In genomic region chr19:5040862-5041523, GRCm38 (mm10) we compare ENCODE assay signal across 8 mouse cellular contexts. TPM values are rescaled to one million over a fixed set of nuclear protein-coding genes. Genes with fewer than 3 reads are reported as not detected.
A peak's percentile ranks its signal among the peaks of the same experiment; 100 is the strongest.
DNase-seq lines count a peak whose midpoint lies in the region; ATAC-seq and TF ChIP-seq lines count a peak whose summit lies in the region.

Brms1 (plus strand) TSS chr19:5041354.

- ATAC-seq in embryonic facial prominence, embryonic 13.5 days (ENCODE audit: insufficient number of reproducible peaks, insufficient read depth, low FRiP score, low TSS enrichment, low read depth), result 0 out of 2 replicates have a peak, but pooled peaks have one; percentile 23
- peak; percentile 68 for ATAC-seq in limb, embryonic 12.5 days (ENCODE audit: insufficient number of reproducible peaks, insufficient read depth, low FRiP score, low TSS enrichment, low read depth)
- ATAC-seq in midbrain, embryonic 14.5 days (ENCODE audit: low FRiP score, low TSS enrichment), result peak; percentile 76

- peak; percentile 84 for TF ChIP-seq POLR2A in heart, adult 2 months (IDR thresholded peaks at IDR 0.05; ENCODE audit: insufficient read depth, low read depth, low read length)

- WGBS in embryonic facial prominence, embryonic 13.5 days, result 8% methylated on average over 40 of the region's 40 CpGs
- WGBS in heart, adult 2 months, result 3% methylated on average over 40 of the region's 40 CpGs
- 9% methylated on average over 40 of the region's 40 CpGs for WGBS in limb, embryonic 12.5 days
- WGBS in midbrain, embryonic 14.5 days, result 7% methylated on average over 40 of the region's 40 CpGs

- no peaks in the 10 kb centered on the region for H3K79me2 ChIP-seq in heart, adult 2 months (replicated peaks; ENCODE audit: control insufficient read depth, insufficient read depth, low read length)

- TF ChIP-seq CTCF in heart, adult 2 months (IDR thresholded peaks at IDR 0.05), result peak; percentile 12; the same call in 1 of the 2 replicates

- H3K4me2 ChIP-seq in embryonic facial prominence, embryonic 13.5 days, result peak within 1 kb of the TSS; percentile 98
- peak within 1 kb of the TSS; percentile 98 for H3K4me2 ChIP-seq in limb, embryonic 12.5 days
- H3K4me2 ChIP-seq in midbrain, embryonic 14.5 days (ENCODE audit: low read length), result peak within 1 kb of the TSS; percentile 86

- peak within 1 kb of the TSS; percentile 62 for H3K27ac ChIP-seq in embryonic facial prominence, embryonic 13.5 days
- H3K27ac ChIP-seq in heart, adult 2 months, result peak within 1 kb of the TSS; percentile 76
- H3K27ac ChIP-seq in limb, embryonic 12.5 days, result no peak within 1 kb of the TSS
- peak within 1 kb of the TSS; percentile 70 for H3K27ac ChIP-seq in midbrain, embryonic 14.5 days (replicated peaks; ENCODE audit: low read depth, low read length)

- H3K9ac ChIP-seq in embryonic facial prominence, embryonic 13.5 days, result peak within 1 kb of the TSS; percentile 90
- peak within 1 kb of the TSS; percentile 73 for H3K9ac ChIP-seq in heart, adult 2 months (ENCODE audit: low read depth, low read length)
- peak within 1 kb of the TSS; percentile 78 for H3K9ac ChIP-seq in limb, embryonic 12.5 days (replicated peaks)
- peak within 1 kb of the TSS; percentile 94 for H3K9ac ChIP-seq in midbrain, embryonic 14.5 days (replicated peaks; ENCODE audit: low read length)

- peaks cover 24% of the 10 kb centered on the region for H3K36me3 ChIP-seq in embryonic facial prominence, embryonic 13.5 days
- no peaks in the 10 kb centered on the region for H3K36me3 ChIP-seq in heart, adult 2 months (ENCODE audit: control insufficient read depth, insufficient read depth, low read length)
- H3K36me3 ChIP-seq in limb, embryonic 12.5 days, result peaks cover 22% of the 10 kb centered on the region; the same call in 1 of the 2 replicates
- peaks cover 13% of the 10 kb centered on the region for H3K36me3 ChIP-seq in midbrain, embryonic 14.5 days (ENCODE audit: control insufficient read depth, insufficient read depth, low read length)

- intact Hi-C loops in heart, adult 2 months (cut with DNase I), result no loop called here

- no peaks in the 10 kb centered on the region for H3K9me3 ChIP-seq in embryonic facial prominence, embryonic 13.5 days
- H3K9me3 ChIP-seq in limb, embryonic 12.5 days, result no peaks in the 10 kb centered on the region
- no peaks in the 10 kb centered on the region for H3K9me3 ChIP-seq in midbrain, embryonic 14.5 days (ENCODE audit: control insufficient read depth, low read length)

- H3K27me3 ChIP-seq in embryonic facial prominence, embryonic 13.5 days, result no peaks in the 10 kb centered on the region
- H3K27me3 ChIP-seq in heart, adult 2 months (ENCODE audit: control insufficient read depth, insufficient read depth, low read length), result no peaks in the 10 kb centered on the region
- no peaks in the 10 kb centered on the region for H3K27me3 ChIP-seq in limb, embryonic 12.5 days
- no peaks in the 10 kb centered on the region for H3K27me3 ChIP-seq in midbrain, embryonic 14.5 days (ENCODE audit: control insufficient read depth, insufficient read depth, low read length)

- H3K4me3 ChIP-seq in embryonic facial prominence, embryonic 13.5 days, result peak within 1 kb of the TSS; percentile 92
- peak within 1 kb of the TSS; percentile 65 for H3K4me3 ChIP-seq in heart, adult 2 months
- peak within 1 kb of the TSS; percentile 85 for H3K4me3 ChIP-seq in limb, embryonic 12.5 days (replicated peaks)
- peak within 1 kb of the TSS; percentile 89 for H3K4me3 ChIP-seq in midbrain, embryonic 14.5 days (replicated peaks; ENCODE audit: low read depth, low read length)

- peaks cover 34% of the 10 kb centered on the region for H3K4me1 ChIP-seq in embryonic facial prominence, embryonic 13.5 days
- peaks cover 12% of the 10 kb centered on the region for H3K4me1 ChIP-seq in heart, adult 2 months (ENCODE audit: control insufficient read depth, insufficient read depth, low read length)
- H3K4me1 ChIP-seq in limb, embryonic 12.5 days (replicated peaks), result peaks cover 35% of the 10 kb centered on the region
- peaks cover 25% of the 10 kb centered on the region for H3K4me1 ChIP-seq in midbrain, embryonic 14.5 days (ENCODE audit: control insufficient read depth, insufficient read depth, low read length)

- DNase-seq in 3T3-L1 (ENCODE audit: low read depth, low spot score), result peak; percentile 99
- peak; percentile 73 to 86 for DNase-seq in adrenal gland, postnatal 4 days (ENCODE audit: low spot score in 2 of 2)
- peak; percentile 91 to 93 for DNase-seq in heart, adult 2 months
- peak; percentile 90 to 91 for DNase-seq in kidney, adult 8-10 months
- DNase-seq in midbrain, embryonic 14.5 days, result peak; percentile 99
- peak; percentile 81 for DNase-seq in spleen, adult 12 weeks (ENCODE audit: low spot score)

- peak; percentile 82 for TF ChIP-seq EP300 in heart, adult 2 months (IDR thresholded peaks at IDR 0.05; ENCODE audit: insufficient read depth, low read depth, low read length)

RNA-seq across cellular contexts. Expression of gene Brms1, which starts in this region (rescaled TPM):
- total RNA-seq in adrenal gland, postnatal 4 days (2021), result 10 to 100 TPM; 29.6 to 35.1 TPM
- 40.6 and 42.9 TPM in 2 replicates for polyA plus RNA-seq in embryonic facial prominence, embryonic 13.5 days (2015; fragmentation: Nextera tagmentation; extraction: Ambion mirVana)
- 10 to 100 TPM; 14.3 to 16.9 TPM for total RNA-seq in heart, adult 2 months (2021)
- 17.0 and 18.1 TPM in 2 replicates for polyA plus RNA-seq in heart, adult 2 months (2012; rRNA removed)
- polyA plus RNA-seq in limb, embryonic 12.5 days (2016; fragmentation: Nextera tagmentation; extraction: Ambion mirVana), result 48.3 and 49.5 TPM in 2 replicates
- 32.0 and 39.0 TPM in 2 replicates for polyA plus RNA-seq in midbrain, embryonic 14.5 days (2014; fragmentation: Nextera tagmentation; extraction: Ambion mirVana)

Comparison
In these comparisons a context has a peak if more than half of its experiments do, and no peak if none do; other contexts are left out.
1. ATAC-seq: peak in every context shown above with its lines; median percentile 76 in midbrain, embryonic 14.5 days; 68 in limb, embryonic 12.5 days; 23 in embryonic facial prominence, embryonic 13.5 days.